Mouse (Mus musculus) forebrain, embryonic 14.5 days (tissue): ENCODE measurements around the gene Acta1. TPM values are rescaled to one million over a fixed set of nuclear protein-coding genes. Genes with fewer than 3 reads are reported as not detected.

Source experiments
- ATAC-seq: fragments of 200-750 bp; cut with Nextera tagmentation; 2 replicates; pipeline ENCODE4 v1.8.0; 2017; ENCODE audit warnings: mild to moderate bottlenecking, moderate library complexity
- DNase-seq: peaks from one replicate; pipeline ENCODE4 v3.0.0-alpha.2; 2015; ENCODE audit warnings: low spot score
- H3K27ac ChIP-seq: fragments of 300-500 bp; sonication (generic); 2 replicates; pipeline ENCODE4 v1.5.1; 2014; ENCODE audit warnings: low read depth, mild to moderate bottlenecking, control low read depth, low read length, moderate library complexity
- H3K27me3 ChIP-seq: fragments of 300-500 bp; sonication (generic); replicated peaks from 2 replicates; pipeline ENCODE4 v1.6.1; 2014; ENCODE audit warnings: low read length, control low read depth, mixed read lengths; ENCODE audit not compliant: control insufficient read depth, insufficient read depth
- H3K36me3 ChIP-seq: fragments of 300-500 bp; sonication (generic); 2 replicates; pipeline ENCODE4 v1.6.1; 2014; ENCODE audit warnings: low read length, control low read depth; ENCODE audit not compliant: control insufficient read depth, insufficient read depth
- H3K4me1 ChIP-seq: fragments of 300-500 bp; sonication (generic); 2 replicates; pipeline ENCODE4 v1.6.1; 2014; ENCODE audit warnings: antibody characterized with exemption, low read length, control low read depth; ENCODE audit not compliant: control insufficient read depth, insufficient read depth
- H3K4me2 ChIP-seq: fragments of 300-500 bp; sonication (generic); 2 replicates; pipeline ENCODE4 v1.6.1; 2014; ENCODE audit warnings: mild to moderate bottlenecking, control low read depth, low read length
- H3K4me3 ChIP-seq: fragments of 300-500 bp; sonication (generic); 2 replicates; pipeline ENCODE4 v1.5.1; 2014; ENCODE audit warnings: low read depth, low read length, control low read depth
- H3K9ac ChIP-seq: fragments of 300-500 bp; sonication (generic); 2 replicates; pipeline ENCODE4 v1.6.1; 2014; ENCODE audit warnings: mild to moderate bottlenecking, low read length, control low read depth, moderate library complexity
- H3K9me3 ChIP-seq: fragments of 300-500 bp; sonication (generic); replicated peaks from 2 replicates; pipeline ENCODE4 v1.6.1; 2016; ENCODE audit warnings: low read length, control low read depth, mixed read lengths; ENCODE audit not compliant: control insufficient read depth
- WGBS: fragments of 180-500 bp; shearing (Covaris S2); extraction: QIAGEN DNeasy Blood & Tissue Kit; methylation state at CpG from one replicate; pipeline ENCODE4 v1.1.7; 2014; 5-methylcytosine and 5-hydroxymethylcytosine counted together
- polyA plus RNA-seq: library from polyadenylated mRNA; unstranded; fragments of >200 nt; fragmentation: Nextera tagmentation; extraction: Ambion mirVana; gene quantifications from 2 replicates; pipeline ENCODE4 v1.2.1, GENCODE M21; 2014

The Acta1 gene
- polyA plus RNA-seq, result 3.4 and 4.4 TPM in 2 replicates

DNA sequence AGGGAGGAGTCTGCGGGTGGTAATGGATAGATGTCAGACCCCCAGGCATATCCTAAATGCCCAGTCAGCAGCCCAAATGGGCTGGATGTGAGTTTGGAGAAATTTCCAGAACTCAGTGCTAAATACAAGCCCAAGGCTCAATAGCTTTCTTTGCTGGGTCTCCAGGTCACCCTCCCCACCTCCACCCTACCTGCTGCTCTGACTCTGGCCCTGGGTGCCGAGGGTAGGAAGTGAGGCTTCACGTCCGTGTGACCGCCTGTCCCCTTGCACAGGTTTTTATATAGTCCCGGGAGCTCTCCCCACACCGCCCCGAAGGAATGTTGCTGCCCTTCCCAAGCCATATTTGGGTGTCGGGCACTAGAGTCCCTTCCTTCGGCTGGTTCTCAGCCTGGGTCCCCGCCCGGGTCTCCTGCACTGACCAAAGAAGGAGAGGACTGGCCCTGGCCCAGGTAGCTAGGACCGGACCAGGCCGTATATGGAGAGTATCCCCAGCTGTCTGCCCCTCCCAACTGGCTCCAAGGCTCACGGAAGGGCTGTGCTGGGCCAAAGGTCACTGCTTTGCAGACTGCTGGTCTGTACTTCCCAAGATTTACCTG is at the start of gene Acta1:
Gene Acta1 (minus strand): TSS at position 250 of the 596 bp plus-strand sequence.
- no peak within 1 kb of the TSS for H3K27ac ChIP-seq
- ATAC-seq (no peak), DNase-seq (no peak)
- H3K9ac ChIP-seq, result no peak within 1 kb of the TSS
- H3K9me3 ChIP-seq, result no peaks in the 10 kb centered on the region
- H3K4me2 ChIP-seq, result no peak within 1 kb of the TSS
- 22% methylated on average over 15 of the region's 15 CpGs for WGBS
- no peak within 1 kb of the TSS for H3K4me3 ChIP-seq
- H3K27me3 ChIP-seq, result peaks cover 54% of the 10 kb centered on the region
- peaks cover 8% of the 10 kb centered on the region for H3K4me1 ChIP-seq
- peaks cover 11% of the 10 kb centered on the region; the same call in 1 of the 2 replicates for H3K36me3 ChIP-seq

DNA sequence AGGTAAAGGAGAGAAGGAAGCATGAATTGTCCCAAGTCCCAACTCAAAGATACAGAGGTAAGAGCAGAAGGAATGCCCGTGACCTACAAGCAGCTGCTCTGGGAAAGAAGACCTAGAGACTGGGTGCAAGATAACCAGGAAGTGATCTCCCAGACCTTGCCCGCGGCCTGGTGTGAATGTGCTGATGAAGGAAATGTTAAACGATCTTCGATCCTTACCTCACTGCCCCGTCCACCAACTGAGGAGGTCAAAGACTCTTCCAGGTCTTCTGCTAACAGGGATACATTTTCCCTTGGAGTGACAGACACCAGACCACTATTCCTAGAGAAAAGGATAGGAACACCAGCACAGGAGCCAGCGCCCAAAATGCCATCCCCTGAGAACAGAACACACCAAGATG is 34.5 kb upstream of the Acta1 start:
- no peak overlapping the region for H3K27ac ChIP-seq
- H3K36me3 ChIP-seq, result peaks cover 75% of the 10 kb centered on the region
- no peaks in the 10 kb centered on the region for H3K4me1 ChIP-seq
- no peak overlapping the region for H3K9ac ChIP-seq
- ATAC-seq (no peak), DNase-seq (no peak)
- no peak overlapping the region for H3K4me2 ChIP-seq
- no peaks in the 10 kb centered on the region for H3K27me3 ChIP-seq
- no peaks in the 10 kb centered on the region for H3K9me3 ChIP-seq
- 94% methylated on average over 7 of the region's 7 CpGs for WGBS
- H3K4me3 ChIP-seq, result no peak overlapping the region

DNA sequence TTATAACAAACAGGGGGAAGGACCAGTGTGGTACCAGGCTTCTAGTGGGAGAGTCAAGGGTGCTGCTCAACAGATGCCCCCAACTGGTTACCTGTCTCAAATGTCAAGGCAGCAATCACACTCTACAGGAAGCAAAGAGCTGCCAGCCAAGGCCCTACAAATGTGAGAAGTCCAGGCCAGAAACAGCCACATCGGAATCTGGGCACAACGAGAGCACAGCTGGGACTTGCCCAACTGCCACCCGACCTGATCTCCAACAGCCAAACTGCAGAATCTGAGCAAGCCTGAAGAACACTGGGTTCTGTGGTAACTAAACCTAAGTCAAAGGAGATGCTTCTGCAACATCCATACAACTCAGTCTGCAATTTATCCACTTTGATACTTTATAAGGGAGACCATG is 31.1 kb upstream of the Acta1 start:
- DNase-seq (no peak), ATAC-seq (no peak)
- Histone ChIP-seq H3K4me1 (no peaks in the 10 kb centered on the region), H3K4me3 (no peak overlapping the region), H3K4me2 (no peak overlapping the region), H3K9ac (no peak overlapping the region), H3K9me3 (no peaks in the 10 kb centered on the region), H3K27me3 (no peaks in the 10 kb centered on the region), H3K27ac (no peak overlapping the region), H3K36me3 (peaks cover 74% of the 10 kb centered on the region)
- 93% methylated on average over 3 of the region's 3 CpGs for WGBS

DNA sequence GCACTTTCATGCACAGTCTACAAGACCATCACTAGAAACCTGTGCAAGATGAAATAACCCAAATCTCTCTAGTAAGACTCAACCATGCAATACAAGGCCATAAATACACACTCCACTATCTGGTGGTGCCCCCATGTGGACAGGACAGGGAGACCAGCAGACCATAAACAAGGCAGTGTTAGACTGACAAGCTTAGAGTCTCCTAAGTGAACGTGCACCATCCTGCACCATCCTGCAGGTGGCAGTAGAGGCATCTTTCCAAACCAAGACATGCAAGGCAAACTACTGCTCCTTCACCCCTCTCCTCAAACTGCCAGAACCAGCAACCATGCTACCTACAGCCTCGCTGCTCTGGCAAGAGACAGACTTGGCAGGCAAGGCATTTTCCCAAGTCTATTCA is 30.2 kb upstream of the Acta1 start:
- ATAC-seq, result peak; percentile 85
- peak; percentile 89 for DNase-seq
- no peaks in the 10 kb centered on the region for H3K27me3 ChIP-seq
- H3K9me3 ChIP-seq, result no peaks in the 10 kb centered on the region
- H3K4me3 ChIP-seq, result no peak overlapping the region
- H3K4me2 ChIP-seq, result no peak overlapping the region
- no peak overlapping the region for H3K27ac ChIP-seq
- H3K9ac ChIP-seq, result no peak overlapping the region
- no peaks in the 10 kb centered on the region for H3K4me1 ChIP-seq
- WGBS, result 23% methylated on average over 2 of the region's 2 CpGs
- H3K36me3 ChIP-seq, result peaks cover 74% of the 10 kb centered on the region

DNA sequence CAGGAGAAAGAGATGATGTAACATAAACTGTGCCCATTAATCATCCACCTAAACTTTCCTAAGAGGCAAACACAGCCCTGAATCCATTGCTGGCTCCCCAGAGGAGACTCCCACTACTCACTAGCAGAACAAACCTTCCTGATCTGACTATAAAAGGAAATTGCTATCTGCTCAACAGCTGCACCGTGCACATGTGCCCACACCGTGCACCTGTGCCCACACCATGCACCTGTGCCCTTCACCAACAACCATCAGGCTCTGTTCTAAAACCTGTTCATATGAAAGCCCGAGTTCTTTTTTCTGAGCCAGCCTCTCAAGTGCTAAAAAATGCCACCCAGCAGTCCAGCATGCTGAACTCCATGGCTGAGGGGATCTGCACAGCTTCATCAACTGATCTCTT is 20.1 kb upstream of the Acta1 start:
- no peak overlapping the region for H3K27ac ChIP-seq
- H3K36me3 ChIP-seq, result peaks cover 96% of the 10 kb centered on the region
- H3K4me2 ChIP-seq, result no peak overlapping the region
- H3K9me3 ChIP-seq, result no peaks in the 10 kb centered on the region
- no peak overlapping the region for H3K9ac ChIP-seq
- WGBS, result 97% methylated on average over 3 of the region's 3 CpGs
- no peaks in the 10 kb centered on the region for H3K4me1 ChIP-seq
- no peak for ATAC-seq
- no peak overlapping the region for H3K4me3 ChIP-seq
- no peaks in the 10 kb centered on the region for H3K27me3 ChIP-seq
- DNase-seq, result no peak

DNA sequence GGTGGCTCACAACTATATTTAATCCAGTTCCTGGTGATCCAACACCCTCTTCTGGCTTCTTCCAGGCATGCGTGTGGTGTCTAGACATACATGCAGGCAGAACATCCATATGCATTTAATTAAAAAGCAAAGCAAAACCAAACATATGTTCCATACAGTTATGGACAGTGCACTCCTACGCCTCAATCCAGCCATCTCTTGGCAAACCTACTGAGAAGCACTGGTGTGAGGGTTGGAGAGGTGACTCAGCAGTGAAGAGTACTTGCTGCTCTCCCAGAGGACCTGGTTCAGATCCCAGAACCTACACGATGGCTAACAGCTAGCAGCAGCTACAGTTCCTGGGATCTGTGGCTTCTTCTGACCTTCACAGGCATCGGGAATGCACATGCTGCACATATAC is 17.7 kb upstream of the Acta1 start:
- H3K4me2 ChIP-seq, result no peak overlapping the region
- no peaks in the 10 kb centered on the region for H3K4me1 ChIP-seq
- H3K36me3 ChIP-seq, result peaks cover 95% of the 10 kb centered on the region
- no peak overlapping the region for H3K4me3 ChIP-seq
- H3K27me3 ChIP-seq, result no peaks in the 10 kb centered on the region
- H3K9me3 ChIP-seq, result no peaks in the 10 kb centered on the region
- WGBS, result 95% methylated on average over 4 of the region's 4 CpGs
- H3K27ac ChIP-seq, result no peak overlapping the region
- ATAC-seq (no peak), DNase-seq (no peak)
- H3K9ac ChIP-seq, result no peak overlapping the region

DNA sequence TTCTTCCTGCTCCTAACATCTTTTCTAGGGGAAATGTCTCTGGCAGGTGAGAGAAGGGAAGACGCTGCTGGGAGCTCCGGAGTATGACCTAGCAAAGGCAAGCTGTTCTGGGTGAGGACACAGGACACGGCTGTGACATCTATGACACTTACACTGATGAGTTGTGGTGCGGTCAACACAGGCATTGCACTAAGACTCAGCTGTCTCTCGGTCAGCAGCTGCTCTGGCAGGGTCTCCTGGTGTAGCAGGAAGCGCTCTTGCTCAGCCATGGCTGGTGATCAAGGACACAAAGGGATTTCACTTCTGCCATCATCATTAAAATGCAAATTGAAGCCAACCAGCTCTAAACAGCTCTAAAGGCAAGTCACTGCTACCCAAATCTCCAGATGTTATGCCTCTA is 13.1 kb upstream of the Acta1 start:
- H3K9me3 ChIP-seq, result no peaks in the 10 kb centered on the region
- no peaks in the 10 kb centered on the region for H3K4me1 ChIP-seq
- WGBS, result 94% methylated on average over 6 of the region's 6 CpGs
- no peak overlapping the region for H3K27ac ChIP-seq
- no peak overlapping the region for H3K9ac ChIP-seq
- no peak overlapping the region for H3K4me3 ChIP-seq
- DNase-seq (no peak), ATAC-seq (no peak)
- no peak overlapping the region for H3K4me2 ChIP-seq
- peaks cover 89% of the 10 kb centered on the region for H3K36me3 ChIP-seq
- no peaks in the 10 kb centered on the region for H3K27me3 ChIP-seq

DNA sequence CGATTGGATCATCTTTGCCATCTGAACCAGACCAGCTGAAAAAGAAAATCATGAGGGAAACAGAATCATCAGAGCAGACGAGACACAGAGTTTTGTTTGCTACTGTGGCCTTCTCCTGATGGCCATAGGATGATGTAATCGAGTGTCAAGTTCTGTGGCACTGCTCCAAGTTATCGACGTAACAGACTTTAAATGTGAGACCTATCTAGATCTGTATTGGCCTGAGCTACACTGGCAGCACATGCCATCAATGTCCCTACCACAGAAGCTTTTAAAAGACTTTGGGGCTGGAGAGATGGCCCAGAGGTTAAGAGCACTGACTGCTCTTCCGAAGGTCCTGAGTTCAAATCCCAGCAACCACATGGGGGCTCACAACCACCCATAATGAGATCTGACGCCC is 8.1 kb upstream of the Acta1 start:
- H3K4me2 ChIP-seq, result no peak overlapping the region
- peaks cover 74% of the 10 kb centered on the region for H3K36me3 ChIP-seq
- no peaks in the 10 kb centered on the region for H3K27me3 ChIP-seq
- H3K9ac ChIP-seq, result no peak overlapping the region
- ATAC-seq (no peak), DNase-seq (no peak)
- H3K4me3 ChIP-seq, result no peak overlapping the region
- no peaks in the 10 kb centered on the region for H3K4me1 ChIP-seq
- 86% methylated on average over 7 of the region's 7 CpGs for WGBS
- H3K27ac ChIP-seq, result no peak overlapping the region
- H3K9me3 ChIP-seq, result no peaks in the 10 kb centered on the region

DNA sequence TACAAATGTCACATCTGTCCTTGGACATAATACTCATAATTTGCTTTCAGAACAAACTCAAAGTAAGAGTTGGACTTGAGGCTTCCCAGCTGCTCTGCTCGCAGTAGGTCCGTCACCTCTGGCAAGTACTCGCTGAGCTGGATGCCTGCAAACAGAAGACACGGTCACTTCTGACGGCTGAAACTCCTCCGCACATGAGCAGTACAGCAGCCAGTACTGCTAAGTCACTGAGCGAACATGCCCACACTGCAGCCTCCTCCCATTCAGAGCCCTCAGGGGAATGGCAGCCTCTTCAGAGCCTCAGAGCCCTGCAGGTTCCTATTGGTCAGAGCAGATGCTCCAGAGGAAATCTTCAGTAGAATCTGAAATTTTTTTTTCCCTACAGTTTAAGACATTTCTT is 4.8 kb upstream of the Acta1 start:
- Histone ChIP-seq H3K4me2 (no peak overlapping the region), H3K27me3 (peaks cover 10% of the 10 kb centered on the region), H3K4me1 (no peaks in the 10 kb centered on the region), H3K9ac (no peak overlapping the region), H3K4me3 (no peak overlapping the region), H3K9me3 (no peaks in the 10 kb centered on the region), H3K27ac (no peak overlapping the region), H3K36me3 (peaks cover 49% of the 10 kb centered on the region)
- DNase-seq, result no peak
- 86% methylated on average over 7 of the region's 7 CpGs for WGBS
- no peak for ATAC-seq
